Mouse (Mus musculus) liver, embryonic 11.5 days (tissue): Measurements from ENCODE around the gene Prcc. TPM values are rescaled to one million over a fixed set of nuclear protein-coding genes. Genes with fewer than 3 reads are reported as not detected.
A peak's percentile ranks its signal among the peaks of the same experiment; 100 is the strongest.
"Not testable (repeated sequence)": the region's sequence is repeated elsewhere in the genome, so short reads cannot be mapped to it uniquely, and the experiment has no call there.

Experiments
- ATAC-seq: fragments of 200-750 bp; cut with Nextera tagmentation; replicated peaks from 2 replicates; pipeline ENCODE4 v1.8.0; 2017; ENCODE audit warnings: moderate number of reproducible peaks, mild to moderate bottlenecking, moderate TSS enrichment, moderate library complexity; ENCODE audit not compliant: low FRiP score
- DNase-seq: peaks from one replicate; pipeline ENCODE4 v3.0.0-alpha.2; 2017; ENCODE audit warnings: low spot score
- H3K27ac ChIP-seq: fragments of 300-500 bp; sonication (generic); 2 replicates; pipeline ENCODE4 v1.5.1; 2014; ENCODE audit warnings: mild to moderate bottlenecking, low read depth, low read length, control low read depth
- H3K27me3 ChIP-seq: fragments of 300-500 bp; sonication (generic); replicated peaks from 2 replicates; pipeline ENCODE4 v1.6.1; 2014; ENCODE audit warnings: low read length, mixed read lengths; ENCODE audit not compliant: control insufficient read depth, insufficient read depth
- H3K36me3 ChIP-seq: fragments of 300-500 bp; sonication (generic); 2 replicates; pipeline ENCODE4 v1.6.1; 2014; ENCODE audit warnings: mild to moderate bottlenecking, low read length, moderate library complexity, mixed read lengths; ENCODE audit not compliant: control insufficient read depth, insufficient read depth
- H3K4me1 ChIP-seq: fragments of 300-500 bp; sonication (generic); replicated peaks from 2 replicates; pipeline ENCODE4 v1.6.1; 2014; ENCODE audit warnings: low read length, mixed read lengths; ENCODE audit not compliant: control insufficient read depth, insufficient read depth
- H3K4me2 ChIP-seq: fragments of 300-500 bp; sonication (generic); 2 replicates; pipeline ENCODE4 v1.6.1; 2014; ENCODE audit warnings: mild to moderate bottlenecking, control low read depth, moderate library complexity
- H3K4me3 ChIP-seq: fragments of 300-500 bp; sonication (generic); 2 replicates; pipeline ENCODE4 v1.5.1; 2014; ENCODE audit warnings: low read depth, low read length, control low read depth
- H3K9ac ChIP-seq: fragments of 300-500 bp; sonication (generic); 2 replicates; pipeline ENCODE4 v1.6.1; 2014; ENCODE audit warnings: low read depth, low read length, control low read depth
- H3K9me3 ChIP-seq: fragments of 300-500 bp; sonication (generic); 2 replicates; pipeline ENCODE4 v1.6.1; 2016; ENCODE audit warnings: low read length, inconsistent platforms, mixed read lengths; ENCODE audit not compliant: control insufficient read depth
- WGBS: fragments of 180-500 bp; shearing (Covaris S2); extraction: QIAGEN DNeasy Blood & Tissue Kit; methylation state at CpG from one replicate; pipeline ENCODE4 v1.1.7; 2014; 5-methylcytosine and 5-hydroxymethylcytosine counted together
- polyA plus RNA-seq: library from polyadenylated mRNA; unstranded; fragments of >200 nt; fragmentation: Nextera tagmentation; extraction: Ambion mirVana; gene quantifications from 2 replicates; pipeline ENCODE4 v1.2.1, GENCODE M21; 2014

The Prcc gene
- polyA plus RNA-seq, 1 experiment from 2014 or later: 15.6 TPM

DNA sequence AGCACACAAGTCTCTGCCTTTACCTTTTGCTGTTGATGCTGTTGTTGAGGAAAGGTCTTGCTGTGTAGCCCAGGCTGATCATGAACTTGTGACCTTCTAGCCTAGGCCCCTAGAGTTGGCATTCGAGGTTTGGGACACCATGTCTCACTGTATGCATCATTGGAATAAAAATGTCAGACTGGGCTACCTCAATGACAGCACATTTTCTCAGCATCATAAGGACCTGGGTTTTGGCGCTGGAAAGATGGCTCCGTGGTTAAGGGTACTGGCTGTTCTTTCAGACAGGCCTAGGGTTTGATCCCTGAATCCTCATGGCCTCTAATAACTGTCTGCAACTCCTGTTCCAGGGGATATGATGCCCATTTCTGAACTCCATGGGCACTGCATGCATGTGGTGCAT, 14.4 kb upstream of the Prcc start:
- H3K27ac ChIP-seq: peak overlapping the region; percentile 98; the same call in 1 of the 2 replicates
- no peak for DNase-seq

DNA sequence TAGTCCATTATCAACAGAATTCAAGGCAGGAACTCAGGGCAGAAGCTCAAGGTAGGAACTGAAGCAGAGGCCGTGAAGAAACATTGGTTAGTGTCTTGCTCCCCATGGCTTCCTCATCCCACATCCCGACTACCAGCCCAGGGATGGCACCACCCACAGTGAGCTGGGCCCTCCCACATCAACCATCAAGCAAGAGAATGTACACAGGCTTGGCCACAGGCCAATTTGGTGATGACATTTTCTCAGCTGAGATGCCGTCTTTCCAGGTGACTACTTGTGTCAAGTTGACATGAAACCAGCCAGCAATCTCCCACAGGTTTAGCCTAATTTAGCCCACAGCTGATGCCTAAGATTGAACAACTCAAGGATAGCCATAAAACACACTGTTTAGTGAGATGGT, 13.9 kb upstream of the Prcc start:
- DNase-seq: no peak
- H3K27me3 ChIP-seq: no peaks in the 10 kb centered on the region
- no peaks in the 10 kb centered on the region for H3K36me3 ChIP-seq
- H3K4me1 ChIP-seq: peaks cover 19% of the 10 kb centered on the region
- H3K9ac ChIP-seq: no peak overlapping the region
- no peak overlapping the region for H3K27ac ChIP-seq
- 76% methylated on average over 3 of the region's 3 CpGs for WGBS
- H3K4me3 ChIP-seq: no peak overlapping the region
- no peak overlapping the region for H3K4me2 ChIP-seq
- no peaks in the 10 kb centered on the region for H3K9me3 ChIP-seq
- no peak for ATAC-seq

More for the DNA sequence above, 14.4 kb upstream of the Prcc start:
- Histone ChIP-seq H3K36me3 (no peaks in the 10 kb centered on the region), H3K27me3 (no peaks in the 10 kb centered on the region), H3K9me3 (no peaks in the 10 kb centered on the region), H3K9ac (no peak overlapping the region), H3K4me1 (peaks cover 19% of the 10 kb centered on the region), H3K4me3 (no peak overlapping the region), H3K4me2 (peak overlapping the region; percentile 21; the same call in 1 of the 2 replicates)
- 77% methylated on average over 3 of the region's 3 CpGs for WGBS
- no peak for ATAC-seq

DNA sequence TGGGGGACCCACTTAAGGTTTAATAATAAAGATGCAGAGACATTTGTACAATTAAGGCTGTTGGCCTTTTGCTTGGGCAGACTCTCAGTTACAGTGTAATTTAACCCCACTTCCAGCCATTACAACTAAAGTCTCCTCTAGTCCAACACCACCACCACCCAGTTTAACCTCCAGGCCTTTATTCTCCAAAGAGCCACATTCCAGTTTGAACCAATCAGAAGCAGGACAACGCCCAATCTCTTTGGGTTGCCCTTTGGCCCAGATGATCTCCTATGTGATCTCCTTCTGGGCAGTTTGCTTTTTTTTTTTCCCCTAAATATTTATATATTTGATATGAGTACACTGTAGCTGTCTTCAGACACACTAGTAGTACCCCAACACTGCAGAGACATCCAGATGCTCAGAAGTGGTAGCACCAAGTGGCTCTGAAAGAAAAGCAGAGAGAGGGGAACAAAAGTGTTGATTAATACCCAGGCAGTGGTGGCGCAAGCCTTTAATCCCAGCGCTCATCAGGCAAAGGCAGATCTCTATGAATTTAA, 8.0 kb upstream of the Prcc start:
- no peak for DNase-seq
- peak; percentile 62 for ATAC-seq
- Histone ChIP-seq H3K4me3 (no peak overlapping the region), H3K4me1 (peaks cover 8% of the 10 kb centered on the region; the same call in 1 of the 2 replicates), H3K9ac (no peak overlapping the region), H3K27me3 (no peaks in the 10 kb centered on the region), H3K9me3 (no peaks in the 10 kb centered on the region; the same call in 1 of the 2 replicates), H3K36me3 (no peaks in the 10 kb centered on the region), H3K27ac (peak overlapping the region; percentile 32; the same call in 1 of the 2 replicates), H3K4me2 (no peak overlapping the region)
- WGBS: 79% methylated on average over 3 of the region's 3 CpGs

DNA sequence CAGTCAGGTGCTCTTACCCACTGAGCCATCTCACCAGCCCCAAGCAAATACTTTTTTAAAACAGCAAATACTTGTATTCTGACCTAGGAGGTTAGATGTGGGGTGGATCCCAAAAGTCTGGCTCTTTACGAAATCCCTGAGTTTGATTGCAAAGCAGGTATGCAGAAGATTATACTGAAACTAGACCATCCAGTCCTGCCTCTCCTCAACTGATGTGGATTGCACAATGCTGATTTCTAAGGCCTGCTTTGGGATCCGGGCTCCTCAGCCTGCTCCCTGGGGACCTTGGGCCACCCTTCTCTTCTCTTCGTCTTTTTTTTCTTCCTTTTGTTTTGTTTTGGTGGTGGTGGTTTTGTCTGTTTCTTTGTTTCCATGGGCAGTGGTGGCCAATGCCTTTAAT, 6.1 kb upstream of the Prcc start:
- H3K9me3 ChIP-seq: no peaks in the 10 kb centered on the region; the same call in 1 of the 2 replicates
- no peak for ATAC-seq
- no peak overlapping the region for H3K27ac ChIP-seq
- WGBS: 80% methylated on average over 3 of the region's 3 CpGs
- H3K4me2 ChIP-seq: no peak overlapping the region
- H3K4me3 ChIP-seq: no peak overlapping the region
- peaks cover 8% of the 10 kb centered on the region; the same call in 1 of the 2 replicates for H3K4me1 ChIP-seq
- no peaks in the 10 kb centered on the region for H3K36me3 ChIP-seq
- H3K27me3 ChIP-seq: no peaks in the 10 kb centered on the region
- no peak for DNase-seq
- H3K9ac ChIP-seq: no peak overlapping the region

DNA sequence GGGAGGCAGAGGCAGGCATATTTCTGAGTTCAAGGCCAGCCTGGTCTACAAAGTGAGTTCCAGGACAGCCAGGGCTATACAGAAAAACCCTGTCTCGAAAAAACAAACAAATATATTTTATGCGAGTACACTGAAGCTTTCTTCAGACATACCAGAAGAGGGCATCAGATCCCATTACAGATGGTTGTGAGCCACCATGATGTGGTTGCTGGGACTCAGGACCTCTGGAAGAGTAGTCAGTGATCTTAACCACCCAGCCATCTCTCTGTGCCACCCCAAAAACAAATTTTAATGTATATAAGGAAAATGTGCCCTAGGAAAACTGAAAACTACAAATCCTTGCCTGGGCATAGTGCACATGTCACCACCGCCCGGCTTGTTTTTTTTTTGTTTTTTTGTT, 2.0 kb upstream of the Prcc start:
- not testable (repeated sequence) for ATAC-seq, H3K27me3 ChIP-seq, H3K4me3 ChIP-seq, DNase-seq, H3K9ac ChIP-seq, H3K4me2 ChIP-seq, H3K9me3 ChIP-seq, H3K27ac ChIP-seq, H3K36me3 ChIP-seq
- H3K4me1 ChIP-seq: peaks cover 17% of the 10 kb centered on the region
- WGBS: 75% methylated on average over 4 of the region's 4 CpGs

DNA sequence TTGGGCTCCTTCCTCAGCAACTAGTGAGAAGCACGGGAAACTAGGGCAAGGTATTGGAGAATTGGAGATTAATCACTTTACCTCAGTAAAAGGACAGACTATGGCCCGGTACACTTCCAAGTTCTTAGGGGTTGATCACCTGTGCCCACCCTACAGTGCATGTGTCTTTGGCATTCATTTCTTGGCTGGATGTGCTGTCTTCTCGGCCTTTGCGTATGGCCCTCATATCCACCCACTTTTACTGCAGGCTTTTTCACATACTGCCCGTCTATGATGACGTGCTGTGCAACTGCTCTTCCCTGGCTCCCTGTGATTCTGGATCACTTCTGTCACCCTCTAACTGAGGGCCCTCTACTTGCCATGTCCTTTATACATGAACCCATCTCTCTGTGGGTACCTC, 1.0 kb upstream of the Prcc start:
- DNase-seq (no peak), ATAC-seq (no peak)
- H3K9ac ChIP-seq: peak overlapping the region; percentile 60; the same call in 1 of the 2 replicates
- peak overlapping the region; percentile 94; the same call in 1 of the 2 replicates for H3K4me3 ChIP-seq
- H3K4me1 ChIP-seq: peaks cover 19% of the 10 kb centered on the region
- H3K36me3 ChIP-seq: no peaks in the 10 kb centered on the region
- peak overlapping the region; percentile 16; the same call in 1 of the 2 replicates for H3K27ac ChIP-seq
- peak overlapping the region; percentile 96 for H3K4me2 ChIP-seq
- no peaks in the 10 kb centered on the region; the same call in 1 of the 2 replicates for H3K9me3 ChIP-seq
- WGBS: 89% methylated on average over 6 of the region's 6 CpGs
- H3K27me3 ChIP-seq: no peaks in the 10 kb centered on the region

DNA sequence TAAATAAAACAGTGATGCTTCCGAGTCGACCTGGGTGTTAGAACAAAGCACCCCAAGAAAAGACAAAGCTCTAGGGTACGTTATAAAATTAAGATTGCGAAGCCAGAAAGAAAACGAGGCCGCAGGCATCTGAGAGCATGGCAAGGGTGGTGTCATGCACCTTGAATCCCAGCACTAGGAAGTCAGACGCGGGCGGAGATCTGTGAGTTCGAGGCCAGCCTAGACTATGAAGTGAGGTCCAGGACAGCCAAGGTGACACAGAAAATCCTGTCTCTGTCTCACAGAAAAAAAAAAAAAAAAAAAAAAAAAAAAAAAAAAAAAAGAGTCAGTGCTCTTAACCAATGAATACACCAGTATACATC, 577 bp upstream of the Prcc start:
- Histone ChIP-seq H3K27me3 (no peaks in the 10 kb centered on the region), H3K4me2 (peak overlapping the region; percentile 96), H3K4me1 (peaks cover 19% of the 10 kb centered on the region), H3K4me3 (peak overlapping the region; percentile 94), H3K9ac (peak overlapping the region; percentile 60; the same call in 1 of the 2 replicates), H3K36me3 (no peaks in the 10 kb centered on the region; the same call in 1 of the 2 replicates), H3K27ac (0 out of 2 replicates have a peak overlapping the region, but pooled peaks have one; percentile 39), H3K9me3 (no peaks in the 10 kb centered on the region; the same call in 1 of the 2 replicates)
- ATAC-seq: no peak; the same call in none of the 2 replicates
- 9% methylated on average over 10 of the region's 10 CpGs for WGBS
- peak; percentile 61 for DNase-seq

DNA sequence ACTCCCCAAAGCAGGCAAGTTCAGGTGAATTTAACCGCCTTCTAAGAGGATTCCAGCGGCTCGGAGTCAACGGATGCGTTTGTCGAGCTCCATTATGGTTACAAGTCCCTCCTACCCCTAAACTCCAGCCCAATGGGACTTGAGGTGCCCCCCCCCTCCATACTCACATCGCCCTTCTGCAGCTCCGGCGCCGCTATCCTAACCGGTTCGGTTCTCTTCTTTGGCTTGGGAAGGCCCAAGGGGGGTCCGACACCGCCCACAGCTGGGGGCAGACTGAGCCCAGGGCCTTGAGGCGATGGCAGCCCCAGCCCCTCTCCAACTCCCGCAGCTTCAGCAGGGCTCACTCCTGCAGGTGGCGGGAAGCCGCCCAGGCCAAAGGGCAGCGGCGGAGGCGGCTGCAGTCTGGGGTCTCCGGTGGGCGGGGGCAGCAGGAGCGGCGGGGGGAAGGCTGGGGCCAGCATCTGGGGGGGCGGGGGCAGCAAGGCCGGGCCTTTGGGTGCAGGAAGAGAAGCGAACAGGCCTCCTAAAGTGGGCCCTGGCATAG, 628 bp downstream of the Prcc start:
- Histone ChIP-seq H3K4me1 (peaks cover 19% of the 10 kb centered on the region), H3K9me3 (no peaks in the 10 kb centered on the region; the same call in 1 of the 2 replicates), H3K4me3 (peak overlapping the region; percentile 94), H3K36me3 (peaks cover 7% of the 10 kb centered on the region), H3K9ac (peak overlapping the region; percentile 95), H3K27ac (peak overlapping the region; percentile 88), H3K4me2 (peak overlapping the region; percentile 96), H3K27me3 (no peaks in the 10 kb centered on the region)
- under 1% methylated on average over 24 of the region's 28 CpGs for WGBS
- DNase-seq (peak; percentile 60), ATAC-seq (peak; percentile 13)

DNA sequence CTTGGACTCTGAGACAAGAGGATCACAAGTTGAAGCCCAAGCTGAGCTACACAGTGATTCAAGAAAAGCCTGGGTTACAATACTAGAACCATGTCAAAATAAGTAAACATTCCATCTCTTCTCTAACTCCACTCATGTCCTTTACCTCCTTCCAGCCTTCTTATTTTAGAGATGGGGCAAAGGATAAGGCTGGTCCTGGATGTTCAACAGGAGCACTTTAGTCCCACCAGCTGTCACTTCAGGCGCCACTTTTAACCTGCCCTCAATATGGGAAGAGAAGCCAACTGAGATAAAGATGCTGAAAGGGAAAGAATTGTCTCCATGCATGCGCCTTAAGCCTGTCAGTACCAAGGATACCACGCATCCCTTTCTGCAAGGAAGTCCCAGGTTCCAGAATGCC, 1.1 kb downstream of the Prcc start:
- no peaks in the 10 kb centered on the region for H3K27me3 ChIP-seq
- H3K4me3 ChIP-seq: peak overlapping the region; percentile 94
- peaks cover 19% of the 10 kb centered on the region for H3K4me1 ChIP-seq
- DNase-seq (no peak), ATAC-seq (no peak)
- H3K4me2 ChIP-seq: peak overlapping the region; percentile 96
- peaks cover 7% of the 10 kb centered on the region for H3K36me3 ChIP-seq
- peak overlapping the region; percentile 88 for H3K27ac ChIP-seq
- H3K9ac ChIP-seq: peak overlapping the region; percentile 95
- no peaks in the 10 kb centered on the region; the same call in 1 of the 2 replicates for H3K9me3 ChIP-seq
- WGBS: 4% methylated on average over 3 of the region's 3 CpGs
